Mouse (Mus musculus) Patski (cell line): Measurements from ENCODE around the gene Rogdi. TPM values are rescaled to one million over a fixed set of nuclear protein-coding genes. Genes with fewer than 3 reads are reported as not detected.

Experiments
- ATAC-seq: fragments of 100-300 bp; one replicate; pipeline ENCODE4 v1.8.0; 2021
- CTCF ChIA-PET: fragments of 350-600 bp; sonication (Branson Sonifier 250); formaldehyde crosslinking; loops from one replicate; lab custom pipeline; 2022; ENCODE audit warnings: inconsistent platforms; lab: Charles Lee
- POLR2A ChIA-PET: fragments of 350-600 bp; sonication (Branson Sonifier 250); formaldehyde crosslinking; loops from one replicate; lab custom pipeline; 2022; ENCODE audit warnings: antibody characterized with exemption, inconsistent platforms; lab: Charles Lee
- DNase-seq: peaks from one replicate; pipeline ENCODE4 v3.0.0-alpha.2; 2011; ENCODE audit warnings: low read depth, low spot score
- H3K27me3 ChIP-seq: fragments of 371-371 bp; one replicate; pipeline ENCODE4 v1.5.1; 2021
- CTCF ChIP-seq: fragments of 100-300 bp; IDR thresholded peaks from one replicate; pipeline ENCODE4 v1.5.1; 2021
- in situ Hi-C: fragments of 300-500 bp; cut with MboI; formaldehyde crosslinking; loops from 3 replicates; pipeline ENCODE4 v1.11.1; 2018; ENCODE audit warnings: low pct_unique_long_range_greater_than_20kb, mixed read lengths
- polyA plus RNA-seq: library from polyadenylated mRNA; unstranded; gene quantifications from one replicate; pipeline ENCODE4 v1.2.3, GENCODE M21; 2021

The Rogdi gene
- polyA plus RNA-seq, 1 experiment from 2014 or later: 50.2 TPM

GRCm38 (mm10) chr16:4965392-4966129, 47.8 kb downstream of the Rogdi start:
- ChIA-PET POLR2A (no interaction called here), CTCF (no interaction called here)
- H3K27me3 ChIP-seq: no peaks in the 10 kb centered on the region
- in situ Hi-C loops: loop anchor here (5.0 kb wide), 2 partner anchors 47 to 177 kb away; partner anchors contain the start of gene Rogdi
- ATAC-seq: no peak
- DNase-seq: no peak
- no peak for TF ChIP-seq CTCF

- in situ Hi-C loops: loop anchor here (5.0 kb wide), 2 partner anchors 47 to 177 kb away; partner anchors contain the start of gene Rogdi
- no peak for DNase-seq
- ATAC-seq: no peak
- ChIA-PET POLR2A (interaction anchor here (0.6 kb wide), 1 partner anchor 8 kb away, joined by 3 read pairs; no protein-coding TSS in a partner anchor), CTCF (no interaction called here)
- H3K27me3 ChIP-seq: no peaks in the 10 kb centered on the region
- TF ChIP-seq CTCF: no peak
Measured at GRCm38 (mm10) chr16:4964731-4965391, 48.5 kb downstream of the Rogdi start.

GRCm38 (mm10) chr16:4963797-4964709, 49.3 kb downstream of the Rogdi start, which contains the start of gene Anks3:
Gene Anks3, minus strand, starts transcription at chr16:4964205.
- peak; percentile 78 for DNase-seq
- in situ Hi-C loops: no loop called here
- no peaks in the 10 kb centered on the region for H3K27me3 ChIP-seq
- ChIA-PET POLR2A (interaction anchor here (0.6 kb wide), 1 partner anchor 7 kb away, joined by 3 read pairs; no protein-coding TSS in a partner anchor), CTCF (interaction anchor here (1.0 kb wide), 1 partner anchor 20 kb away, joined by 3 read pairs; no protein-coding TSS in a partner anchor)
- no peak for TF ChIP-seq CTCF
- ATAC-seq: peak; percentile 97

GRCm38 (mm10) chr16:4963346-4963745, 50.0 kb downstream of the Rogdi start:
- H3K27me3 ChIP-seq: no peaks in the 10 kb centered on the region
- ChIA-PET CTCF (interaction anchor here (1.0 kb wide), 1 partner anchor 19 kb away, joined by 3 read pairs; no protein-coding TSS in a partner anchor), POLR2A (no interaction called here)
- in situ Hi-C loops: no loop called here
- no peak for TF ChIP-seq CTCF
- ATAC-seq (no peak), DNase-seq (no peak)

GRCm38 (mm10) chr16:4960260-4960659, 53.1 kb downstream of the Rogdi start:
- DNase-seq (no peak), ATAC-seq (no peak)
- no peaks in the 10 kb centered on the region for H3K27me3 ChIP-seq
- CTCF ChIA-PET: no interaction called here
- in situ Hi-C loops: no loop called here
- POLR2A ChIA-PET: interaction anchor here (0.8 to 1.1 kb wide), 2 partner anchors 18 to 69 kb away, joined by 3 read pairs; no protein-coding TSS in a partner anchor
- TF ChIP-seq CTCF: no peak

Other genes with a start within 250 kb of the Rogdi start
- gene Cdip1, start 223.3 kb downstream of the Rogdi start, polyA plus RNA-seq: 43.9 TPM
- 0.89 TPM for gene 4930562C15Rik, start 178.1 kb downstream of the Rogdi start, polyA plus RNA-seq
- 30.2 TPM for gene Ubald1, start 133.2 kb downstream of the Rogdi start, polyA plus RNA-seq
- gene Mgrn1, start 127.3 kb downstream of the Rogdi start, polyA plus RNA-seq: 121 TPM
- 57.9 TPM for gene Nudt16l1, start 74.8 kb downstream of the Rogdi start, polyA plus RNA-seq
- 58.2 TPM for gene Anks3, start 49.3 kb downstream of the Rogdi start, polyA plus RNA-seq
- 0.09 TPM for gene Sept12, start 15.7 kb downstream of the Rogdi start, polyA plus RNA-seq
- gene Smim22, start 6.3 kb downstream of the Rogdi start, polyA plus RNA-seq: not detected
- gene Glyr1, start 36.3 kb upstream of the Rogdi start, polyA plus RNA-seq: 102 TPM
- gene Ubn1, start 36.5 kb upstream of the Rogdi start, polyA plus RNA-seq: 27.7 TPM
- gene Ppl, start 118.9 kb upstream of the Rogdi start, polyA plus RNA-seq: 0.03 TPM
- gene Sec14l5, start 133.6 kb upstream of the Rogdi start, polyA plus RNA-seq: not detected
- gene Nagpa, start 190.5 kb upstream of the Rogdi start, polyA plus RNA-seq: 20.2 TPM
- gene AU021092, start 208.7 kb upstream of the Rogdi start, polyA plus RNA-seq: 0.21 TPM
- gene Alg1, start 220.1 kb upstream of the Rogdi start, polyA plus RNA-seq: 37.4 TPM
- 45.3 TPM for gene Eef2kmt, start 242.4 kb upstream of the Rogdi start, polyA plus RNA-seq